8 mouse cellular contexts compared by ENCODE assay signal in the genomic region with DNA sequence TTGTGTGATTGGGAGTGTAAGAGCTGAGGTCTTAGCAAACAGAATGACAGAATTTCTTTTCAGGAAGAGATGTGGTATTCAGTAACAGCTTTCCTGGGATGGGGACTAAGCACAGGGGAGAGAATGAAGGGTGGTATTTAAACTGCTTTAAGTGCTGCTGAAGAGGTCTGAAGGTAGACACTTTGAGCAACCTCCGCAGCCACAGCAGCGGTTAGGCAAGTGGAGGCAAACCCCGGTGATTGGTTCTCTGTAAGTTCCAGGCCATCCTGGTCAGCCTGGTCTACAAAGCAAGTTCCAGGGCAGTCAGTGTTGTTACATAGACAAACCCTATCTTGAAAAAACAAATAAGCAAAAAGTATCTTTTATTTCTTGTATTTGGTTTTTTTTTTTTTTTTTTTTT. TPM values are rescaled to one million over a fixed set of nuclear protein-coding genes. Genes with fewer than 3 reads are reported as not detected.
DNase-seq lines count a peak whose midpoint lies in the region; ATAC-seq and TF ChIP-seq lines count a peak whose summit lies in the region.

No protein-coding gene starts in this region.

- no peak for TF ChIP-seq POLR2A in ES-Bruce4 (IDR thresholded peaks at IDR 0.05; ENCODE audit: insufficient read depth, low read length)

- peak overlapping the region; percentile 94 for H3K27ac ChIP-seq in gastrocnemius, adult 2 months
- peak overlapping the region; percentile 95 for H3K27ac ChIP-seq in ES-Bruce4 (ENCODE audit: insufficient read depth, low read length)
- peak overlapping the region; percentile 58; the same call in 1 of the 2 replicates for H3K27ac ChIP-seq in hindbrain, embryonic 11.5 days (ENCODE audit: low read depth, low read length)
- peak overlapping the region; percentile 99 for H3K27ac ChIP-seq in lung, postnatal 0 days (ENCODE audit: low read length)

- WGBS in hindbrain, embryonic 11.5 days = 31% methylated on average over 3 of the region's 3 CpGs
- 14% methylated on average over 3 of the region's 3 CpGs for WGBS in lung, postnatal 0 days

- H3K4me1 ChIP-seq in ES-Bruce4 (ENCODE audit: control insufficient read depth, insufficient read depth, low read length) = peaks cover 10% of the 10 kb centered on the region
- H3K4me1 ChIP-seq in hindbrain, embryonic 11.5 days (replicated peaks; ENCODE audit: control insufficient read depth, insufficient read depth, low read length) = peaks cover 9% of the 10 kb centered on the region; the same call in 1 of the 2 replicates
- peaks cover 15% of the 10 kb centered on the region; the same call in 1 of the 2 replicates for H3K4me1 ChIP-seq in lung, postnatal 0 days (ENCODE audit: insufficient read depth, low read depth, low read length)

- no peak for DNase-seq in gastrocnemius, adult 2 months
- DNase-seq in gastrocnemius, adult 18-20 months (ENCODE audit: low spot score) = no peak
- no peak for DNase-seq in hindbrain, embryonic 11.5 days (ENCODE audit: low spot score)
- DNase-seq in lung, postnatal 0 days (ENCODE audit: low spot score) = peak; percentile 70
- DNase-seq in c-Kit-positive CD71-positive TER-119-positive erythroid progenitor cells, embryonic 14.5 days (ENCODE audit: low spot score) = no peak
- no peak for DNase-seq in adrenal gland, adult (ENCODE audit: inconsistent age in 2 of 2, low spot score in 1 of 2)
- DNase-seq in cerebellum, adult 11 months = no peak

- no peaks in the 10 kb centered on the region for H3K9me3 ChIP-seq in ES-Bruce4 (replicated peaks; ENCODE audit: control insufficient read depth, insufficient read depth, low read length, poor library complexity, severe bottlenecking)
- no peaks in the 10 kb centered on the region for H3K9me3 ChIP-seq in hindbrain, embryonic 11.5 days (ENCODE audit: control insufficient read depth, low read length)
- H3K9me3 ChIP-seq in lung, postnatal 0 days (ENCODE audit: low read length) = no peaks in the 10 kb centered on the region

- H3K4me3 ChIP-seq in gastrocnemius, adult 2 months = peak overlapping the region; percentile 85
- peak overlapping the region; percentile 94 for H3K4me3 ChIP-seq in ES-Bruce4 (ENCODE audit: low read depth, low read length)
- H3K4me3 ChIP-seq in hindbrain, embryonic 11.5 days (ENCODE audit: low read depth, low read length) = peak overlapping the region; percentile 61
- H3K4me3 ChIP-seq in lung, postnatal 0 days (ENCODE audit: low read depth, low read length) = peak overlapping the region; percentile 71

- peak overlapping the region; percentile 87 for H3K4me2 ChIP-seq in hindbrain, embryonic 11.5 days (replicated peaks; ENCODE audit: low read depth, low read length)
- peak overlapping the region; percentile 87 for H3K4me2 ChIP-seq in lung, postnatal 0 days (replicated peaks; ENCODE audit: low read depth, low read length)

- peak overlapping the region; percentile 89 for H3K9ac ChIP-seq in ES-Bruce4 (ENCODE audit: low read depth, poor library complexity, severe bottlenecking)
- H3K9ac ChIP-seq in hindbrain, embryonic 11.5 days (ENCODE audit: low read depth, low read length) = peak overlapping the region; percentile 61; the same call in 1 of the 2 replicates
- H3K9ac ChIP-seq in lung, postnatal 0 days (replicated peaks; ENCODE audit: low read depth) = peak overlapping the region; percentile 77

- ATAC-seq in hindbrain, embryonic 11.5 days (ENCODE audit: low FRiP score) = no peak
- no peak for ATAC-seq in lung, postnatal 0 days

- TF ChIP-seq CTCF in gastrocnemius, adult 2 months (IDR thresholded peaks at IDR 0.05) = no peak
- no peak for TF ChIP-seq CTCF in ES-Bruce4 (IDR thresholded peaks at IDR 0.05; ENCODE audit: low read depth, low read length)
- no peak for TF ChIP-seq CTCF in lung, postnatal 0 days (IDR thresholded peaks at IDR 0.05)

- H3K36me3 ChIP-seq in ES-Bruce4 (ENCODE audit: control insufficient read depth, insufficient read depth, low read length, poor library complexity, severe bottlenecking) = peaks cover 17% of the 10 kb centered on the region
- H3K36me3 ChIP-seq in hindbrain, embryonic 11.5 days (ENCODE audit: control insufficient read depth, insufficient read depth, low read length) = 0 out of 2 replicates have a peak, but pooled peaks cover under 1% of the 10 kb centered on the region
- H3K36me3 ChIP-seq in lung, postnatal 0 days (ENCODE audit: insufficient read depth, low read length) = 0 out of 2 replicates have a peak, but pooled peaks cover 9% of the 10 kb centered on the region

- TF ChIP-seq EP300 in ES-Bruce4 (IDR thresholded peaks at IDR 0.05; ENCODE audit: insufficient read depth, low read depth, low read length) = no peak
- TF ChIP-seq EP300 in lung, postnatal 0 days (IDR thresholded peaks at IDR 0.05) = no peak

- H3K27me3 ChIP-seq in ES-Bruce4 (ENCODE audit: control insufficient read depth, insufficient read depth, low read length, poor library complexity, severe bottlenecking) = no peaks in the 10 kb centered on the region
- H3K27me3 ChIP-seq in hindbrain, embryonic 11.5 days (ENCODE audit: control insufficient read depth, insufficient read depth, low read length) = no peaks in the 10 kb centered on the region
- H3K27me3 ChIP-seq in lung, postnatal 0 days (replicated peaks; ENCODE audit: insufficient read depth, low read length) = no peaks in the 10 kb centered on the region

- intact Hi-C loops in gastrocnemius, adult 2 months (cut with DNase I) = no loop called here

RNA-seq across cellular contexts. Expression of a gene that starts 1.7 kb away (rescaled TPM):
- 10 to 100 TPM; 15.0 to 17.2 TPM for total RNA-seq in gastrocnemius, adult 2 months (2021)
- total RNA-seq in gastrocnemius, adult 18-20 months (2021) = 10 to 100 TPM; 14.7 to 19.1 TPM
- 87.4 and 88.9 TPM in 2 replicates for polyA plus RNA-seq in ES-Bruce4 (2011; ENCODE audit: insufficient read depth, insufficient read length, low read depth, missing spikeins)
- polyA plus RNA-seq in hindbrain, embryonic 11.5 days (2014; fragmentation: Nextera tagmentation; extraction: Ambion mirVana) = 32.2 and 37.0 TPM in 2 replicates
- polyA plus RNA-seq in lung, postnatal 0 days (2015; fragmentation: Nextera tagmentation; extraction: Ambion mirVana) = 52.6 and 55.7 TPM in 2 replicates

RNA-seq across cellular contexts. Expression of a gene that starts 1.8 kb away (rescaled TPM):
- total RNA-seq in gastrocnemius, adult 2 months (2021) = 1 to 10 TPM; 1.8 to 2.5 TPM
- 1 to 10 TPM; 2.2 to 2.7 TPM for total RNA-seq in gastrocnemius, adult 18-20 months (2021)
- polyA plus RNA-seq in ES-Bruce4 (2011; ENCODE audit: insufficient read depth, insufficient read length, low read depth, missing spikeins) = 290 and 304 TPM in 2 replicates
- 411 and 414 TPM in 2 replicates for polyA plus RNA-seq in hindbrain, embryonic 11.5 days (2014; fragmentation: Nextera tagmentation; extraction: Ambion mirVana)
- polyA plus RNA-seq in lung, postnatal 0 days (2015; fragmentation: Nextera tagmentation; extraction: Ambion mirVana) = 75.5 and 83.0 TPM in 2 replicates

RNA-seq across cellular contexts. Expression of a gene that starts 8.3 kb away (rescaled TPM):
- 10 to 100 TPM; 40.8 to 56.4 TPM for total RNA-seq in gastrocnemius, adult 2 months (2021)
- total RNA-seq in gastrocnemius, adult 18-20 months (2021) = 10 to 100 TPM; 45.2 to 51.6 TPM
- polyA plus RNA-seq in ES-Bruce4 (2011; ENCODE audit: insufficient read depth, insufficient read length, low read depth, missing spikeins) = 16.5 and 25.1 TPM in 2 replicates
- polyA plus RNA-seq in hindbrain, embryonic 11.5 days (2014; fragmentation: Nextera tagmentation; extraction: Ambion mirVana) = 26.2 and 26.5 TPM in 2 replicates
- 17.9 and 18.2 TPM in 2 replicates for polyA plus RNA-seq in lung, postnatal 0 days (2015; fragmentation: Nextera tagmentation; extraction: Ambion mirVana)

RNA-seq across cellular contexts. Expression of a gene that starts 10.0 kb away (rescaled TPM):
- total RNA-seq in gastrocnemius, adult 2 months (2021) = 10 to 100 TPM in 1 of 2 experiments, 1 to 10 TPM in 1; 9.5 to 10.1 TPM
- total RNA-seq in gastrocnemius, adult 18-20 months (2021) = 10 to 100 TPM in 1 of 2 experiments, 1 to 10 TPM in 1; 7.8 to 11.6 TPM
- polyA plus RNA-seq in ES-Bruce4 (2011; ENCODE audit: insufficient read depth, insufficient read length, low read depth, missing spikeins) = 41.7 and 43.3 TPM in 2 replicates
- 45.0 and 54.5 TPM in 2 replicates for polyA plus RNA-seq in hindbrain, embryonic 11.5 days (2014; fragmentation: Nextera tagmentation; extraction: Ambion mirVana)
- 19.4 and 20.7 TPM in 2 replicates for polyA plus RNA-seq in lung, postnatal 0 days (2015; fragmentation: Nextera tagmentation; extraction: Ambion mirVana)

RNA-seq across cellular contexts. Expression of a gene that starts 16.5 kb away (rescaled TPM):
- total RNA-seq in gastrocnemius, adult 2 months (2021) = 100 to 1,000 TPM; 202 to 227 TPM
- total RNA-seq in gastrocnemius, adult 18-20 months (2021) = 100 to 1,000 TPM; 226 to 236 TPM
- polyA plus RNA-seq in ES-Bruce4 (2011; ENCODE audit: insufficient read depth, insufficient read length, low read depth, missing spikeins) = 12.2 and 13.6 TPM in 2 replicates
- polyA plus RNA-seq in hindbrain, embryonic 11.5 days (2014; fragmentation: Nextera tagmentation; extraction: Ambion mirVana) = 8.6 and 10.7 TPM in 2 replicates
- polyA plus RNA-seq in lung, postnatal 0 days (2015; fragmentation: Nextera tagmentation; extraction: Ambion mirVana) = 55.9 and 63.0 TPM in 2 replicates
